Mouse (Mus musculus) kidney, postnatal 0 days (tissue): ENCODE data around the gene Prkg1. TPM values are rescaled to one million over a fixed set of nuclear protein-coding genes. Genes with fewer than 3 reads are reported as not detected.
A peak's percentile ranks its signal among the peaks of the same experiment; 100 is the strongest.

Experiments used
- ATAC-seq: fragments of 200-750 bp; cut with Nextera tagmentation; replicated peaks from 2 replicates; pipeline ENCODE4 v1.8.0; 2017; ENCODE audit warnings: low read depth, moderate number of reproducible peaks, moderate TSS enrichment, moderate library complexity; ENCODE audit not compliant: low FRiP score
- DNase-seq: peaks from one replicate; pipeline ENCODE4 v3.0.0-alpha.2; 2016; ENCODE audit warnings: low spot score
- H3K27ac ChIP-seq: fragments of 300-500 bp; sonication (generic); 2 replicates; pipeline ENCODE4 v1.5.1; 2014; ENCODE audit warnings: mild to moderate bottlenecking
- H3K27me3 ChIP-seq: fragments of 300-500 bp; sonication (generic); 2 replicates; pipeline ENCODE4 v1.6.1; 2014; ENCODE audit warnings: low read length, mixed read lengths; ENCODE audit not compliant: insufficient read depth
- H3K36me3 ChIP-seq: fragments of 300-500 bp; sonication (generic); 2 replicates; pipeline ENCODE4 v1.6.1; 2014; ENCODE audit warnings: low read length, mixed read lengths; ENCODE audit not compliant: insufficient read depth
- H3K4me1 ChIP-seq: fragments of 300-500 bp; sonication (generic); replicated peaks from 2 replicates; pipeline ENCODE4 v1.6.1; 2014; ENCODE audit warnings: antibody characterized with exemption, low read length, mixed read lengths; ENCODE audit not compliant: insufficient read depth
- H3K4me2 ChIP-seq: fragments of 300-500 bp; sonication (generic); 2 replicates; pipeline ENCODE4 v1.6.1; 2014; ENCODE audit warnings: mild to moderate bottlenecking, low read length, moderate library complexity, mixed read lengths
- H3K4me3 ChIP-seq: fragments of 300-500 bp; sonication (generic); replicated peaks from 2 replicates; pipeline ENCODE4 v1.5.1; 2014; ENCODE audit warnings: low read depth, low read length
- H3K9ac ChIP-seq: fragments of 300-500 bp; sonication (generic); 2 replicates; pipeline ENCODE4 v1.6.1; 2014; ENCODE audit warnings: low read depth, low read length
- H3K9me3 ChIP-seq: fragments of 300-500 bp; sonication (generic); replicated peaks from 2 replicates; pipeline ENCODE4 v1.6.1; 2016; ENCODE audit warnings: low read length, inconsistent platforms, mixed read lengths
- CTCF ChIP-seq: IDR thresholded peaks from 2 replicates; pipeline ENCODE4 v1.5.1; 2016; ENCODE audit warnings: antibody characterized with exemption, low read depth, mild to moderate bottlenecking, moderate library complexity
- WGBS: fragments of 180-500 bp; shearing (Covaris S2); extraction: QIAGEN DNeasy Blood & Tissue Kit; methylation state at CpG from one replicate; pipeline ENCODE4 v1.1.7; 2014; 5-methylcytosine and 5-hydroxymethylcytosine counted together
- polyA plus RNA-seq: library from polyadenylated mRNA; unstranded; fragments of >200 nt; fragmentation: Nextera tagmentation; extraction: Ambion mirVana; gene quantifications from 2 replicates; pipeline ENCODE4 v1.2.1, GENCODE M21; 2015

Prkg1 gene
- polyA plus RNA-seq, 1 experiment from 2014 or later = 2.3 TPM

DNA sequence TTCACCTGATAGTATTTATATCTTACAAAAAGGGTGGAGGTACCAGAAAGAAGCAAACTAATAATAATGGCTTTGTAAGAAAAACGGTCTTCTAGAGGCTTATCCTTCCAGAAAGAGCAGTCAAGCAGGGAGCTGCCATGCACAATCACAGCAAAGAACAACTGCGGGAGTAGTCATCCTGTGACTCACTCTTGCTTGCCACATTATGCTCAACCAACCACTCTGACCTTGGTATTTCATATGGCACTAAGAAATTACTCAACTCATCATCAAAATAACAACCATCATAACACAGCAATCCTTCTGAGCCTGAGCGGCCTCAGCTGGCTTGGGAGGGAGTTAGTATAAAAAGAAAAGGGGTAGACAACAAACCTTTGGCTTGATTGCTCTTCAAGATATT, 379.5 kb downstream of the Prkg1 start:
- Histone ChIP-seq H3K4me2 (no peak overlapping the region), H3K36me3 (no peaks in the 10 kb centered on the region), H3K27ac (no peak overlapping the region), H3K4me1 (no peaks in the 10 kb centered on the region), H3K9me3 (no peaks in the 10 kb centered on the region), H3K4me3 (no peak overlapping the region), H3K9ac (no peak overlapping the region), H3K27me3 (no peaks in the 10 kb centered on the region)
- ATAC-seq (no peak), DNase-seq (no peak)
- TF ChIP-seq CTCF = no peak
- WGBS = 82% methylated on average over 3 of the region's 3 CpGs

GRCm38 (mm10) chr19:31383881-31384280, 381.0 kb downstream of the Prkg1 start:
- H3K27me3 ChIP-seq = no peaks in the 10 kb centered on the region
- ATAC-seq (no peak), DNase-seq (no peak)
- no peaks in the 10 kb centered on the region for H3K9me3 ChIP-seq
- no peak overlapping the region for H3K27ac ChIP-seq
- H3K36me3 ChIP-seq = no peaks in the 10 kb centered on the region
- no peaks in the 10 kb centered on the region for H3K4me1 ChIP-seq
- H3K4me3 ChIP-seq = no peak overlapping the region
- H3K4me2 ChIP-seq = no peak overlapping the region
- H3K9ac ChIP-seq = no peak overlapping the region
- WGBS = 71% methylated on average over 5 of the region's 5 CpGs
- TF ChIP-seq CTCF = no peak

GRCm38 (mm10) chr19:31370106-31370505, 394.7 kb downstream of the Prkg1 start:
- Histone ChIP-seq H3K36me3 (no peaks in the 10 kb centered on the region), H3K9ac (no peak overlapping the region), H3K27me3 (no peaks in the 10 kb centered on the region), H3K4me2 (no peak overlapping the region), H3K27ac (no peak overlapping the region), H3K9me3 (no peaks in the 10 kb centered on the region), H3K4me3 (no peak overlapping the region), H3K4me1 (no peaks in the 10 kb centered on the region)
- ATAC-seq (no peak), DNase-seq (peak; percentile 12)
- WGBS = 46% methylated on average over 1 of the region's 1 CpGs
- TF ChIP-seq CTCF = no peak

- no peak overlapping the region for H3K4me2 ChIP-seq
- H3K27ac ChIP-seq = no peak overlapping the region
- ATAC-seq (no peak), DNase-seq (no peak)
- no peaks in the 10 kb centered on the region for H3K9me3 ChIP-seq
- 84% methylated on average over 1 of the region's 1 CpGs for WGBS
- no peak overlapping the region for H3K4me3 ChIP-seq
- H3K36me3 ChIP-seq = no peaks in the 10 kb centered on the region
- no peaks in the 10 kb centered on the region for H3K4me1 ChIP-seq
- no peaks in the 10 kb centered on the region for H3K27me3 ChIP-seq
- no peak for TF ChIP-seq CTCF
- H3K9ac ChIP-seq = no peak overlapping the region
Observed at GRCm38 (mm10) chr19:31369116-31369515, 395.7 kb downstream of the Prkg1 start.

GRCm38 (mm10) chr19:31362051-31362450, 402.8 kb downstream of the Prkg1 start:
- H3K4me3 ChIP-seq = no peak overlapping the region
- no peaks in the 10 kb centered on the region for H3K27me3 ChIP-seq
- ATAC-seq (no peak), DNase-seq (no peak)
- H3K9ac ChIP-seq = no peak overlapping the region
- no peaks in the 10 kb centered on the region for H3K36me3 ChIP-seq
- H3K4me2 ChIP-seq = no peak overlapping the region
- no peak for TF ChIP-seq CTCF
- no peaks in the 10 kb centered on the region for H3K4me1 ChIP-seq
- H3K27ac ChIP-seq = no peak overlapping the region
- H3K9me3 ChIP-seq = no peaks in the 10 kb centered on the region
- 71% methylated on average over 4 of the region's 4 CpGs for WGBS

GRCm38 (mm10) chr19:31361575-31361974, 403.3 kb downstream of the Prkg1 start:
- Histone ChIP-seq H3K9me3 (no peaks in the 10 kb centered on the region), H3K9ac (no peak overlapping the region), H3K4me3 (no peak overlapping the region), H3K4me1 (no peaks in the 10 kb centered on the region), H3K4me2 (no peak overlapping the region), H3K27ac (no peak overlapping the region), H3K27me3 (no peaks in the 10 kb centered on the region), H3K36me3 (no peaks in the 10 kb centered on the region)
- DNase-seq = no peak
- ATAC-seq = no peak
- no peak for TF ChIP-seq CTCF
- WGBS = 65% methylated on average over 5 of the region's 5 CpGs

GRCm38 (mm10) chr19:31361161-31361560, 403.7 kb downstream of the Prkg1 start:
- H3K4me1 ChIP-seq = no peaks in the 10 kb centered on the region
- no peak for TF ChIP-seq CTCF
- no peaks in the 10 kb centered on the region for H3K27me3 ChIP-seq
- H3K27ac ChIP-seq = no peak overlapping the region
- 36% methylated on average over 3 of the region's 3 CpGs for WGBS
- DNase-seq (no peak), ATAC-seq (no peak)
- no peak overlapping the region for H3K9ac ChIP-seq
- no peak overlapping the region for H3K4me2 ChIP-seq
- H3K9me3 ChIP-seq = no peaks in the 10 kb centered on the region
- no peak overlapping the region for H3K4me3 ChIP-seq
- no peaks in the 10 kb centered on the region for H3K36me3 ChIP-seq
